Mouse (Mus musculus) adrenal gland, postnatal 25 days (tissue): ENCODE measurements around the gene Huwe1. TPM values are rescaled to one million over a fixed set of nuclear protein-coding genes. Genes with fewer than 3 reads are reported as not detected.

Experiments
- DNase-seq: peaks from one replicate; pipeline ENCODE4 v3.0.0; 2021; ENCODE audit warnings: mixed read lengths
- long read RNA-seq: library from polyadenylated mRNA; stranded (forward); transcript quantifications from one replicate; pipeline ENCODE4 v2.0.0, GENCODE M21; 2021
- total RNA-seq: library from RNA; stranded (reverse); gene quantifications from 2 replicates; pipeline ENCODE4 v1.2.3, GENCODE M21; 2021

The Huwe1 gene
- 220 and 240 TPM in 2 replicates for total RNA-seq
- long read RNA-seq, partial matches to known transcripts = 7 of 12 reads
- long read RNA-seq, other reads (novel, unspliced or antisense) = 5 of 12 reads

DNA sequence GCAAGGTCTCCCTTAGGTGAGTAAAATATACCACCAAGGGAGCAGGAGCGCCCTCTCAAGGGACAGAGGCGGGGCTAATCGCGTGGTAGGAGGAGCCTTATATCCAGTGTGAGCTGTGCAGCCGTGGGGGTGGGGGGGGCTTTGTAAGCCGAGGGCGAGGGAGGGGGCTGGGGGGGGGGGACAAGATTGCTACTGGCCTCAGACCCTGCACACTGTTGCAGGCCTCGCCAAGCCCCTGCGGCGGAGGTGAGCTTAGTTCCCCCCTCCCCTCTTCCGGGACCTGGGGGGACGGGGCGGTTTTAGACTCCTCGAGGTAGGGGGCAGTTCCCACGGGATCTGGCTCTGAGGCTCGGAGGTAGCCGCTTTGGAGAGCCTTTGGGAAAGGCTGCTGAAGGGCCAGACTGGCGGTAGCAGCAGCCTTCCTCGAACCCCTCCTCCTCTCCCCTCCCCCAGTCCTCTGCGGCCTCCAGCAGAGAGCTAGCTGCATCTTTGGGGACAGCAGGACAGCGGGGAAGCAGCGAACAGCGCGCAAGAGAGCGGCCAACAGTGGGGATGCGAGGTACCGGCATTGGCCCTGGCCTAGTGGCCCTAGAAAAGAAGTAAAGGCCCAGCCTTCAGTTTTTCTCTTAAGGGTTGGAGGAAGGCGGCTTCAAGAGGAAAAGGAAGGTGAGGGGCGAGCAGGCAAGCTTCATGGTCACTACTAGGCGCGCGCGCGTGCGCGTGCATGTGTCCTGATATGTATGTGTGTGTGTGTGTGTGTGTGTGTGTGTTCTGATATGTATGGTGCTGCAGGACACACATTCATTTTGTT is at the start of gene Huwe1:
Gene Huwe1 (plus strand): TSS at position 107 of the 811 bp plus-strand sequence.
- peak; percentile 63 for DNase-seq

DNA sequence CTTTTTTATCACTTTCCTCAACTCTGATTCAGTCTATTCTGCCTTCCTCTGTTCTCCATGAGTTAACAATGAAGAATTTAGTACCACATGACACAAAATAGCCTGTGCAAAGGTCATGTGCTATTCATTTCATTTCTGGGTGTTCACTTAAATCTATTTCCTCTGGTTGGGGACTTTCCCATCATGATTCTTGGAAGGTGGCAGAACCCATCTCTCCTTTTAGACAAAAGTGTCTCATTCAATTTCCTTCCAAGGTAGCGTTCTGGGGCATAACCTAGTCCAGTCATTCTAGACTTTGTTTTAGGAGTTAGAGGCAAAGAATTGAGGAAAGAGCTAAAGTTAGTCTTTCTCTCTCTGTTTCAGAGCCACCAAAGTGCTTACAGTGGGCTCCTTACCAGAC is 20.3 kb upstream of the Huwe1 start:
- DNase-seq = no peak

DNA sequence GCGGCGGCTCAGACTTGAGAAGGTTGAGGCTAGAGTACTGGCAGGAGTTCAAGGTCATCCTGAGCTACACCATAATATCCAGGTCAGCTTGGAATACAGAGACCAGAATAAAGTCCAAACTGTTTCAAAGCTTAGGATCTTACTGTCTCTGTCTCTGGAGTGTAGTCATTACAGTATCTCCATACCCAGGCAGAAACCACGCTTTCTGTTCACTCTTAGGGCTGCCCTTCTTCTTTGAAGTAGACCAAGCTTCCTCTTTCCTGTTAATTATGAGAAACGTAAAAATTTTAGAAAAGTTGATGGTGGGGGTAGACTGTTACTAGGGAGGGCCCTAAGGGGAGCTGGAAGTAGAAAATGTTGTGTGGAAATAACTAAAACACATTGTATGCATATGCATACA is 17.7 kb upstream of the Huwe1 start:
- DNase-seq = no peak

DNA sequence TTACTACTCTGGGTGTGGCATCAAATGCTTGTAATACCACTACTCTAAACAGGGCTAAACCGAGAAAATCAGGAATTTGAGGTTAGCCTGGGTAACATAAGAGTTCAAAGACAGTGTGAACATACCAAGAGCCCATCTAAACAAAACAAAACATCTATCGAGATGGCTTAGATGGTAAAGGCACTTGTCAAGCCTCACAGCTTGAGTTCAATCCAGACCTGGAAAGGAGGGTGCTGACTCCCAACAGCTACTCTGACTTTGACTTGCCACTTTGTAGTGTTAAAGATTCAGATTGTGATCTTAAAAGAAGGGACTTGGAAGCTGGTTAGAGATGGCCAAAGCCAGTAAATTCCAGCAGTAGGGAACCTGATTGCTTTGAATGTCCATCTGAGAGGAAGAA is 7.8 kb upstream of the Huwe1 start:
- no peak for DNase-seq

DNA sequence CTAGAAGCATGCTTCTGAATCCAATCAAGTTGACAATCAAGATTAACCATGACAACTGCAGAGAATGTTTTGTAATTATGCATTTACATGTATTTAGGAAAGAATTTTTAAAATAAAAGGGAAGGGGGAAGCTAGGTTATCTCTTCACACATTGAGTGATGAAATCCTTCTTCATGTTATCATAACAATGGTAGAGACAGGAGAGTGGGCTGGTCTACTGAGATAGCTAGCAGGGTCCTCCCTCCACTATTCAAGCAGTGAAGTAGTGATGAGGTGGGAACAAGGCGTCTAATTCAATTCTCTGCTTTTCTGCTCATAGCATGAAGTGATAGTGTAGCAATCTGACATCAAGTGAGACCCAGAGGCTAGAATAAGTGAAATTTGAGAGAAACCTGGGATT is 2.6 kb upstream of the Huwe1 start:
- DNase-seq = no peak

DNA sequence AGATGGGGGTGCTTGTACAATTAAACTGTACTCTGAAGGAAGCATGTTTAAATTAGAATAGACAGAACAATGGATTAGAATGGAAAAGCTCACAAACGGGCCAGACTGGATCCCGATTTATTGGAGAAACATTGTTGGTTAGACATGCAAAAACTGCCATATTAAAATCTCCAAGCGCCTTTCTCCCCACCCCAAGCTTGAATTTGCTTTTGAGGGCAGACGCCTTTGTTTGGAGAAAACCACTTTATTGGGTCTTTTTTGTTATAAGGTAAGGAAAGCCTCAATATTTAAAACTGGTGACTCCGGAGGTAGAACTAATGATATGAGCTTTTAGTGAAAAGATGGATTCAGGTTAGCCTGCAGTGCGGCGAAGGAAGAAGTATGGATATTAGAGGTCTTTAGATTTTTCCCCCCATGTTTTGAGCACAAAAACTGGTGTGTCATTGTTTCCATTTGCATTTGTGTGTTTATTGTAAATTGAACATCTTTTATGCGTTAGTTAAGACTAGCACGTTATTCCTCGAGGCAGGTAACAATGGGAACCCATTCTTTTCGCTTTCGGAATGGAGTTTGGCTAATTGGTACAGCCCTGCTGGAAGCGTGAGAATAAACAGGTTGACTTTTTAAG is 1.8 kb downstream of the Huwe1 start:
- no peak for DNase-seq

DNA sequence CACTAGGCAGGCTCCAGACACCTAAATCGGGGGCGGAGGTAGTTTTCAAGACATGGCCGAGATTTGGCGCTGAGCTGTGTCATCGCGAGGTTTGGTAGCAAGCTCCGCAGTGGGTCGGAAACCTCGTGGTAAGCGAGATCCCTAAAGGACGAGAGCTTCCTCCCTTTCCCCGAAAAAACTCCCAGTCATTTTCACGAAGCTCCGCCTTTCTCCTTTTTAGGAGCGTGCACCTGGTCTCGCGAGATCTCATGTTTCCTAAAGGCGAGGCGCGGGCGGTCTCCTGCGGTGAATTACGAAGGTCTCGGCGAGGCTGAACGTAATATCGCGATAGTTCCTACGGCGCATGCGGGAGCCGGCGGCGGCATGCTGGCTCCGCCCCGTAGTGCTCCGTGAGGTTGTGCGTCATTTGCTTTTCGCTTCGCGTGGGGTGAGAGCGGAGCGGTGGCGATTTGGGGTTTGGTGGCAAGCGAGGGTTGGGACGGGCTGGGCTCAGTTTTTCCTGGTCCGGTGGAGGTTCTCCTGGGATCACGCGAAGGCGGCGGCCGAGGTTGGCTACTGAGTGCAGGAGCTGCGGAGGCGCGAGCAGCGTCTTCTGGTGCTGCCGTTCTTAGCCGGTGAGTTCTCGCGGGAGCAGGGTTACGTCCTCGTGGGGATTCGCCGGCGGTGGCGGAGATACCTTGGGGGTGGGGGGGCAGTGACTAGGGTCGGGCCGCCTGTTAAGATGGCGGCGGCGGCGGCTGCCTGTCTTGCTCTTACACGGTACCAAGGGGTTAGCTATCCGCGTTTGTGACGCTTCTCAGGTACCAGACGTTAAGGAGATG is 2.6 kb downstream of the Huwe1 start:
- DNase-seq = peak; percentile 88

DNA sequence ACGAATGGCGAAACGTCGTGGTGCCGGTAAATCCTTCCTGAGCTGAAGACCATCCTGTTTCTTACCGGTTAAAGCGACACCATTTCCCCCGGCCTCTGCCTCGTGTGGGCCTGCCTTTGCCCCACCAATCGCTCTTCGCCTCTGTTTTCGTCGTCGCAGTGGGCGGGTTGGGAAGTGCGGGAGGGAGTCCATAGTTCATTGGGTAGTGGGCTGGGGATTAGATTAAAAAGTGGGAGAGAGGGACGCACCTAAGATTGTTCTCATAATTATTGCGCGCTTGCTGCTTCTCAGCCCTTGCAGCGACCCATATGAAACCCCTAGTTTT is 3.1 kb downstream of the Huwe1 start:
- peak; percentile 54 for DNase-seq

DNA sequence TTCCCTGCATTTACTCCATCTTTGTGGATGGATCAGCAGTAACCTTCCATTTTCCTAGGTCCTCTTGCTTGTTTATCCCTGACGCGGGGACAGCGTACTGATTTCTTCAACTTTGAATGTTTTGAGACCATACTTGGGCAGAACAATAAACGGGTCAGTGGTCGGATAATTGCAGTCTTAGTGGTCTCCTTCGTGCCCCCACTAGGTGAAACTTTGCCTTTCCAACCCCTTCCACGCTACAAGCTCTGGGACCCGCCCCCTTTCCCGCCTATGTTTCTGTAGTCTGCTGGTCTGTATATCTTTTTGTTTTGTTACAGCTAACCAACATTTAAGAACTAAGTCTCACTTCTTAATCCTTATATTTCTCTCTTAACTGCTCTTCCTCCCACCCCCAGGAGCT is 3.8 kb downstream of the Huwe1 start:
- DNase-seq = no peak

DNA sequence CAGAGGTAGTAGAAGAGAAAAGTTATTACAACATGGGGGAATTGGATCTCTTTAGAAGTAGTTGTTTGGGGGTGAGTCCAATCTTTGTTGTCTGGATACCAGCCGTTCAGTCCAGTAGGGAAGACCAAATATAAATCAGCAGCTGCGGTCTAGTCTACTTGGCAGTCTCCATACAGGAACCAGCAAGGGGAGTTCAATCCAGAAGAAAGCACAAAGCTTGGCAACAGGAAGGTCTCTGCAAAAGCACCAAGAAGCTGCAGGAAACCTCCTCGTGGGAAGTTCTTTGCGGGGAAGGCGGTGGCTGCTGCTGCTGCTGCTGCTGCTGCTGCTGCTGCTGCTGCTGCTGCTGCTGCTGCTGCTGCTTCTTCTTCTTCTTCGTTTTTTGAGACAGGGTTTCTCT is 10.9 kb downstream of the Huwe1 start:
- no peak for DNase-seq

DNA sequence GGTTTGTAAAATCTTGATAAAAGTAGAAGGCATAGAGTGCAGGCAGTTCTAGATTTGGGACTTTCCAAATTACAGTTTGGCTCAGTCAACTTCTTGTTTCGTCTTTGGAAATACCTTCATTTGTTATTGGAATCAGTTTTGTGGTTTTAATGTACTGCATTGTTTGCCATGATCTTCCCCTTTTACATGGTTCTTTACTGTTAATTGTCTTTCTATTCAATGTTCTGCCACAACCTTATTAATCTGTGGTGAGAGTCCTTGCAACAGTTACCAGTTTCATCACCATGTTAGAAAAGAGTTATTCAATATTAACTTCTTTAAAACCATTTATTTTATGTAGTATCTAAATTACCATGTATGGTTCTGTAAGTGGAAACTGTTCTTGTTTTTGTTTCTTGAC is 13.0 kb downstream of the Huwe1 start:
- no peak for DNase-seq

DNA sequence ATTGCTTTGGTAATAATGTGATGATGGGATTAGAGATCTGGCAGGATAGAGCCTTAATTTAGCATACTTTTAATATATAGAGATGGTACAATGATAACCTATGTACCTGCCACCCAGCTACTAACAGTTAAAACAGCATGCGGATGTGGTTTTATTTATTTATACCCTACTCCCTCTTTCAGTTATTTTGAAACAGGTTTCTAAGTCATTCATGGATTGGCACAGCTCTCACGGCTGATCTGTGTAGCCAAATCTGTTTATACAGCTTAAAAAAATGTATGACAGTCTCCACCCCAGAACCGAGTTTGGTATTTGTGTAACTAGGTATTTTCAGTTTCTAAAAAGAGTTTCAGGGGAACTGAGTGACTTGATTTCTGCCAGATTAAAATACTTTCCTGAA is 17.1 kb downstream of the Huwe1 start:
- DNase-seq = no peak

DNA sequence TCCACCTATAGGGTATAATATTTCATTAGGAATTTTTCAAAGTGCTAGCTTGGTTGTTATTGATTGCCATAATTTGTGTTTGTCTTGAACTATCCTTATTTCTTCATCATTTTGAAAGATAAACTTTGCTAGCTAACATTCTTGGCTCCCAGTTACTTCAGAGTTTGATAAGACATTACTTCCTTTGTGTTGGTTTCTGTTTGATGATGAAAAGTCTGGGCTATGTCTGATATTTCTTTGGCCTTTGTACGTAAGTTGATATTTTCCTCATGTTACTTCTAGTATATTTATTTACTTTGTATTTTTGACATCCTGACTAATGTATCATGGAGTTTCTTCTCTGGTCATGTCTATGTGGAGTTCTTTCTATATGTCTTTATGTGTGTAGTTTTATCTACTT is 28.4 kb downstream of the Huwe1 start:
- DNase-seq = no peak

DNA sequence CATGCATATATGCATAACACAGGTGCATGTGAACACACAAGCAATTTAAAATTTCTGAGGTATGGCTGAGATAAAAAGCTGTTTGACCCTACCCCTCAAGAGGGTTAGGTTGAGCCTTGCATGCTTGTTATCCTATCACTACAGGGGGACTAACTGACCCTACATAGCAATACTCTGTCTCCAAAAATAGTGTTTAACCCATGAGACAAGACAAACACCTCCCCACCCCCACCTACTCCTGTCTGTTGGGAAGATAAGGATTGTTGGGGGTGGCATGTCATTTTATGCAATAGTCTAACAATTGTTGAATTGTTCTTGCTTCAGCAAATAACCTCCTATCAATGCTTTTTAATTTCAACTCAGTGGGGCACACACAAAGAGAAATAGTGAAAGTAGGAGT is 30.7 kb downstream of the Huwe1 start:
- DNase-seq = no peak

DNA sequence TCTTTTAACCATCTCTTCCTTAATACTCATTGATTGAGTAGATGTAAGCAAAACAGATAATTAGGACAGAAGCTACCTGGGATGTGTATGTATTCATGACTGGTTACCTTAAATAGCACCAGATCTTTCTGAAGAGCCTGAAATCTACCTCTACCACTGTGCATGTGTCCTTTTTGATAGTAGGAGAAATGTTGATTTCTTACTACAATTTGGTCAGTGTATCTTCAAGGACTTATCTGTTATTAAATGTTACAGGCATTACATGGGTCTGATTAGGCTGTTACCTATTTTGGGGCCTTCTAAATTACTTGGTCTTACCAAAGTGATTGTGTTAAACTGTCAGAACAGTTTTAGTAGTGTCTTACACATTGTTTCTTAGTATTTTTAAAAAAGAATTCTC is 32.4 kb downstream of the Huwe1 start:
- DNase-seq = no peak

DNA sequence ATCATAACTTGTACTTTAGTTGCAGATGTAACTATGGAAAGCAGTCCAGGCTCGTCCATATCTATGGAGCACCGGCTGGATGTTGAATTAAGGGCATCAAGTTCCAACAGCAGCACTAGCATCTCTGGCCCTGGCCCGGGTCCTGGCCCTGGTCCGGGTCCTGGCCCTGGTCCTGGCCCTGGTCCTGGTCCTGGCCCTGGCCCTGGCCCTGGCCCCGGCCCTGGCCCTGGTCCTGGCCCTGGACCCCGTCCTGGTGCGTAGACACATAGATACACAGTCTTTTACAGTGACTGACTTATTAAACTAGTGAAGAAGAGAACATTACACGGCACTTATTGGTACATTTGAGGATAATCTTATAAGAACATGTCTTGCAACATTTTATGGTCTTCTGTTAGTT is 58.8 kb downstream of the Huwe1 start:
- peak; percentile 4 for DNase-seq

DNA sequence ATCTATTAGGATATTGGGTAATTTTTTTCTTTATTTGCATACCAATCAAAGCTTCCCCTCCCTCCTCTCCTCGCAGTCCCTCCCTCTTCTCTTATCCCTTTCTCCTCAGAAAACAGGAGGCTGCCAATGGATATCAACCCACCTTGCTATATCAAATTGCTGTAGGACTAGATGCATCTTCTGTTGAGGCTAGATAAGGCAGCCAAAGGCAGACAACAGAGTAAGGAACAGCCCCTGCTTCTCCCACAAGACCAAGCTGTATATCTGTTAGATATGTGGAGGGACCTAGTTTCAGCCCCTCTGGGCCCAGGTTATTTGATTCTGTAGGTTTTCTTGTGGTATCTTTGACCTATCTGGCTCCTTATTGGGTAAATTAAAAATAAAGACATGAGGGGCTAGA is 110.1 kb downstream of the Huwe1 start:
- DNase-seq = no peak

DNA sequence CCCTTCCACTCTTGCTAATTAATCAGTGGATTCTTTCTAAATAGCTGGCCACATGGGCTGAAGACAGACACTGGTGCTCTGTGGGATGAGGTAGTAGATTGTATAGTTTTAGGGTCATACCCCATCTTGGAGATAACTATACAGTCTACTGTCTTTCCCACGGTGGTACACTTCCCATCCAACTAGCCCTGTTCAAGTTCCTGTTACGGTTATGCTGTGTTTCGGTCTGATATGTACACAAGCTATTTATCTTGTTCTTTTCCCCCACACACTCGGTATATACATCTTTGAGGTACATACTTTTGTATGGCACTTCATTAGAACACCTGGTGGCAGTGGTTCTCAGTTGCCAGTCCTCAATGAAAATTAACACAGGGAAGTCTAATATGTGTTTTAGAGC is 111.7 kb downstream of the Huwe1 start:
- no peak for DNase-seq

DNA sequence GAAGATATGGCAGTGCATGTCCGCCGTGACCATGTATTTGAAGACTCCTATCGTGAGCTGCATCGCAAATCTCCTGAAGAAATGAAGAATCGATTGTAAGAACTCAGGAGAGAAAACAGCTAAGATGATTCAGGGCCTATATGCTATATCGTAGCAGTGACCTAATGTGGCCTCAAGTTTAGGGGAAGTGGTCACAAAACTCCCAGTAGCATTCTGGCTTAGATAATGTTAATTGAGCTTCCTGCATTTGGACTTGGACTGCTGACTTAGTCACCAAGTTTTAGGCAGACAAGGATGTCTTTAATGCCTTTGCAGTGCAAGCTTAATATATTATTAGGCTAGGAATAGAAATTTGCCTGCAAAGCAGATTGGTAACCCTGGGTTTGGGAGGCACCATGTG is 128.8 kb downstream of the Huwe1 start:
- DNase-seq = no peak

DNA sequence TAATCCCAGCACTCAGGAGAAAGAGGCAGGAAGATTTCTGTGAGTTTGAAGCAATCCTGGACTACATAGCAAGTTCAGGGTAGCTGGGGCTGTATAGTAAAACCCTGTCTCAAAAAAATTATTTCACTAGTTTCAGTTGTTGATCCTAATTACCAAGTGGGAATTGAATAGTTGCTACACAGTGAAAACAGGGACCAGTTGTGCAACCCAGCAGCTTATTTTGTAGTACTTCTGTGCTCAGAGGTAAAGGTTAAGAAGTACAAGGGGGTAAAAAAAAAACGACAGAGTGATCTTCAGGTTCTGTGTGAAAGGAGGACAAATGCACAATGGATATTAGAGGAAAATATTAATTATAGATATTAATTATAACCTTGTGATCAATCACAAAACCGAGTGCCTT is 138.2 kb downstream of the Huwe1 start:
- no peak for DNase-seq

DNA sequence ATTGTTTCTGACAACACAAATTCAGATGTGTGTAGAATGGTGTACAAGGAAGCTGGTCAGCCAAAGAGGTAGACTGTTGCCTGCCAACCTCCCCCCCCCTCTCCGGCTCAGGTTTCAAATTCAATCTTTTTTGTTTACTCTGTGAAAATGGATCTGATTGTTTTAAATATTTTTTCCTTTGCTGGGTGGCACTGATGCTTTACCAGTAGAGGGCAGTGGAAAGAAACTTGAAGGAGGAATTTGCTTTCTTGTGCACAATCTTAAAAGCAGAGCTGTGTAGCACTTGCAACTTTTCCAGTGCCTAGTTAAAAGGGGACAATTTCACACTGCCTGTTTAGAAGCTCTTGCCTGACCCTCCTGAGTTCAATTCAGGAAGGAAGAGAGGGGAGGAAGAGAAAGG is 146.4 kb downstream of the Huwe1 start:
- DNase-seq = no peak

DNA sequence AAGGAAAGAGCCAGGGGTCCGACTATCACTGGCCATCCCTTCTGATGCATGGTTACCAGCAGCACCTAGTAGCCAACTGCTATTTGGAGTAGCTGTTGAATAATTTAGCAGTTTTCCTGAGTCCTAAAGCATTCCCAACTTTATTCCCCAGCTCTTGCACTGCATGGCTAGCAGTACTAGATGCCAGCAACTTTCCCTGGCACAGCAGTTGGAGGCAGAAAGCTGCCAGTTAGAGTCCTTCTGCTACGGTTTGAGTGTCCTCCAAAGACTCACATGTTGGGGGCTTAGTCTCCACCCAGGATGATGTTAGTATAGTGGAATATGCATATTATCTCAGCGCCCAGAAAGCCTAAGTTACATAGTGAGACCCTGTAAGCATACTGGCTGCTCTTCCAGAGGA is 147.2 kb downstream of the Huwe1 start:
- DNase-seq = no peak

DNA sequence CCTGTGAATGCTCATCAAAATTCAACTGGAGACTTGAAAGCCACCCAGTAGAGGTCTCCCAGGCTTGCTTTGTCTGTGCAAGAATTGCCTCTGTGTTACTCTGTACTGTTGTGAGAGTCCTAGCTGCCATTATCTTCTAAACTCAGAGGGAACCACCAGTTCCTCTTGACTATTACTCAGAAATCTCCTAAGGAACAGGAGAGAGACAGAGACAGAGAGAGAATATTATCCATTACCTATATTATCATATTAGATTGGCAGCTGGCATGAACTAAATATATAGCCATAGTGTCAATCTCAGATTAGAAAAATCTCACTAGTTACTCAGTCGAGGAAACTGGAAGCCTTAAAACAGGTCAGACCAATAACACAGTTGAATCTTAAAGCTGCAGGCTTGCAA is 149.6 kb downstream of the Huwe1 start:
- no peak for DNase-seq
